Mouse (Mus musculus) MEL (cell line): ENCODE data around the gene Rassf9. TPM values are rescaled to one million over a fixed set of nuclear protein-coding genes. Genes with fewer than 3 reads are reported as not detected.

Source experiments
- DNase-seq: peaks from one replicate; pipeline ENCODE4 v3.0.0; 2011; ENCODE audit warnings: low read depth, low spot score
- H3K27ac ChIP-seq: 2 replicates; pipeline ENCODE4 v1.5.1; 2012; ENCODE audit warnings: low read depth, mild to moderate bottlenecking, control low read depth, low read length, moderate library complexity; ENCODE audit not compliant: control insufficient read depth
- H3K27me3 ChIP-seq, 2 experiments: fragments of 150-350 bp in 1 of 2; sonication (generic) in 1 of 2; 2 replicates each; pipeline ENCODE4 v1.6.1; 2012; ENCODE audit warnings: low read length in 2 of 2, mild to moderate bottlenecking in 2 of 2, improper control_type of control experiment in 1 of 2, moderate library complexity in 1 of 2; ENCODE audit not compliant: insufficient read depth in 2 of 2, control insufficient read depth in 1 of 2
- H3K36me3 ChIP-seq, 2 experiments: 2 replicates each; pipeline ENCODE4 v1.6.1; 2012 to 2014; ENCODE audit warnings: low read length in 2 of 2, improper control_type of control experiment in 1 of 2, inconsistent platforms in 1 of 2, mild to moderate bottlenecking in 1 of 2; ENCODE audit not compliant: insufficient read depth in 2 of 2, control insufficient read depth in 1 of 2
- H3K4me1 ChIP-seq, 2 experiments: fragments of 150-350 bp in 1 of 2; sonication (generic) in 1 of 2; 2 replicates each; pipeline ENCODE4 v1.6.1; 2012; ENCODE audit warnings: low read length in 2 of 2, improper control_type of control experiment in 1 of 2, mild to moderate bottlenecking in 1 of 2; ENCODE audit not compliant: insufficient read depth in 2 of 2, control insufficient read depth in 1 of 2
- H3K4me3 ChIP-seq, 2 experiments: fragments of 150-350 bp in 1 of 2; sonication (generic) in 1 of 2; 2 replicates each; pipeline ENCODE4 v1.5.1; 2012; ENCODE audit warnings: low read depth in 2 of 2, low read length in 2 of 2, mild to moderate bottlenecking in 2 of 2, moderate library complexity in 2 of 2, control low read depth in 1 of 2, improper control_type of control experiment in 1 of 2; ENCODE audit not compliant: control insufficient read depth in 1 of 2, insufficient read depth in 1 of 2
- H3K79me2 ChIP-seq: 2 replicates; pipeline ENCODE4 v1.6.1; 2012; ENCODE audit warnings: mild to moderate bottlenecking, low read length, moderate library complexity; ENCODE audit not compliant: control insufficient read depth, poor library complexity, insufficient read depth
- H3K9ac ChIP-seq: 2 replicates; pipeline ENCODE4 v1.6.1; 2012; ENCODE audit warnings: low read depth, mild to moderate bottlenecking, control low read depth, low read length, moderate library complexity; ENCODE audit not compliant: control insufficient read depth, poor library complexity, severe bottlenecking
- H3K9me3 ChIP-seq: fragments of 150-350 bp; sonication (generic); replicated peaks from 2 replicates; pipeline ENCODE4 v1.6.1; 2012; ENCODE audit warnings: mild to moderate bottlenecking, low read length, improper control_type of control experiment, moderate library complexity; ENCODE audit not compliant: insufficient read depth
- BHLHE40 ChIP-seq: IDR thresholded peaks from 2 replicates; pipeline ENCODE4 v1.6.1; 2012; ENCODE audit warnings: low read depth, mild to moderate bottlenecking, inconsistent platforms, low read length, improper control_type of control experiment, borderline replicate concordance
- CHD1 ChIP-seq: IDR thresholded peaks from 2 replicates; pipeline ENCODE4 v1.6.1; 2012; ENCODE audit warnings: low read depth, mild to moderate bottlenecking, inconsistent platforms, low read length, improper control_type of control experiment
- ELF1 ChIP-seq: IDR thresholded peaks from 2 replicates; pipeline ENCODE4 v1.6.1; 2014; ENCODE audit warnings: low read depth, mild to moderate bottlenecking, inconsistent platforms, low read length, improper control_type of control experiment, moderate library complexity
- ETS1 ChIP-seq: IDR thresholded peaks from 2 replicates; pipeline ENCODE4 v1.6.1; 2012; ENCODE audit warnings: low read depth, mild to moderate bottlenecking, inconsistent platforms, low read length, improper control_type of control experiment, moderate library complexity
- GABPA ChIP-seq: IDR thresholded peaks from 2 replicates; pipeline ENCODE4 v1.6.1; 2012; ENCODE audit warnings: low read depth, mild to moderate bottlenecking, inconsistent platforms, low read length, improper control_type of control experiment, moderate library complexity
- GATA1 ChIP-seq: IDR thresholded peaks from 2 replicates; pipeline ENCODE4 v1.6.1; 2011; ENCODE audit warnings: low read depth, low read length, improper control_type of control experiment
- HCFC1 ChIP-seq: IDR thresholded peaks from 2 replicates; pipeline ENCODE4 v1.6.1; 2012; ENCODE audit warnings: low read depth, mild to moderate bottlenecking, inconsistent platforms, low read length, improper control_type of control experiment, moderate library complexity
- KAT2A ChIP-seq: conservative IDR thresholded peaks from 2 replicates; pipeline ENCODE4 v1.6.1; 2012; ENCODE audit warnings: low read depth, low read length, improper control_type of control experiment, inconsistent platforms
- MAX ChIP-seq: IDR thresholded peaks from 2 replicates; pipeline ENCODE4 v1.6.1; 2011; ENCODE audit warnings: low read length, improper control_type of control experiment
- MAZ ChIP-seq: IDR thresholded peaks from 2 replicates; pipeline ENCODE4 v1.6.1; 2012; ENCODE audit warnings: low read depth, mild to moderate bottlenecking, inconsistent platforms, low read length, improper control_type of control experiment
- MEF2A ChIP-seq: IDR thresholded peaks from 2 replicates; pipeline ENCODE4 v1.6.1; 2014; ENCODE audit warnings: low read depth, mild to moderate bottlenecking, inconsistent platforms, low read length, improper control_type of control experiment; ENCODE audit not compliant: poor library complexity, insufficient replicate concordance, severe bottlenecking; ENCODE audit errors: extremely low read depth
- MYB ChIP-seq: IDR thresholded peaks from 2 replicates; pipeline ENCODE4 v1.6.1; 2011; ENCODE audit warnings: mild to moderate bottlenecking, low read depth, low read length, improper control_type of control experiment
- NELFE ChIP-seq: IDR thresholded peaks from 2 replicates; pipeline ENCODE4 v1.6.1; 2011; ENCODE audit warnings: low read depth, low read length, improper control_type of control experiment
- POLR2AphosphoS5 ChIP-seq: IDR thresholded peaks from 2 replicates; pipeline ENCODE4 v1.6.1; 2012; ENCODE audit warnings: low read depth, borderline replicate concordance, mild to moderate bottlenecking, inconsistent platforms, low read length, moderate library complexity, mixed read lengths
- SIN3A ChIP-seq: IDR thresholded peaks from 2 replicates; pipeline ENCODE4 v1.6.1; 2012; ENCODE audit warnings: low read length, improper control_type of control experiment, inconsistent platforms
- SMC3 ChIP-seq: IDR thresholded peaks from 2 replicates; pipeline ENCODE4 v1.6.1; 2011; ENCODE audit warnings: low read depth, low read length, improper control_type of control experiment
- TAL1 ChIP-seq: IDR thresholded peaks from 2 replicates; pipeline ENCODE4 v1.6.1; 2012; ENCODE audit warnings: mild to moderate bottlenecking, inconsistent platforms, low read length, moderate library complexity, mixed read lengths
- TBP ChIP-seq: IDR thresholded peaks from 2 replicates; pipeline ENCODE4 v1.8.0; 2011; ENCODE audit warnings: low read depth, low read length, improper control_type of control experiment
- UBTF ChIP-seq: IDR thresholded peaks from 2 replicates; pipeline ENCODE4 v1.6.1; 2012; ENCODE audit warnings: low read depth, mild to moderate bottlenecking, inconsistent platforms, low read length, improper control_type of control experiment, moderate library complexity, borderline replicate concordance; ENCODE audit not compliant: insufficient read depth
- USF1 ChIP-seq: IDR thresholded peaks from 2 replicates; pipeline ENCODE4 v1.6.1; 2014; ENCODE audit warnings: low read depth, mild to moderate bottlenecking, inconsistent platforms, low read length, improper control_type of control experiment, moderate library complexity
- ZC3H11A ChIP-seq: IDR thresholded peaks from 2 replicates; pipeline ENCODE4 v1.6.1; 2012; ENCODE audit warnings: low read depth, mild to moderate bottlenecking, inconsistent platforms, low read length, improper control_type of control experiment
- ZMIZ1 ChIP-seq: IDR thresholded peaks from 2 replicates; pipeline ENCODE4 v1.6.1; 2012; ENCODE audit warnings: low read depth, mild to moderate bottlenecking, inconsistent platforms, low read length, improper control_type of control experiment, moderate library complexity
- polyA plus RNA-seq, 2 experiments: library from polyadenylated mRNA; stranded (reverse) in 1 of 2; unstranded in 1 of 2; fragments of >175 nt in 1 of 2; fragments of >200 nt in 1 of 2; gene quantifications; 2 replicates each; pipeline versions ENCODE4 v1.2.1 to v1.2.4; 2012; ENCODE audit warnings: low replicate concordance in 2 of 2, low read depth in 1 of 2; ENCODE audit not compliant: insufficient read length in 2 of 2, insufficient read depth in 1 of 2, missing spikeins in 1 of 2
- total RNA-seq: library from RNA; depleted of rRNA; stranded (reverse); fragments of 300-350 nt; gene quantifications from 2 replicates; pipeline ENCODE4 v1.2.3, GENCODE M21; 2012

Gene Rassf9
- total and polyA plus RNA-seq, 3 experiments = not detected

DNA sequence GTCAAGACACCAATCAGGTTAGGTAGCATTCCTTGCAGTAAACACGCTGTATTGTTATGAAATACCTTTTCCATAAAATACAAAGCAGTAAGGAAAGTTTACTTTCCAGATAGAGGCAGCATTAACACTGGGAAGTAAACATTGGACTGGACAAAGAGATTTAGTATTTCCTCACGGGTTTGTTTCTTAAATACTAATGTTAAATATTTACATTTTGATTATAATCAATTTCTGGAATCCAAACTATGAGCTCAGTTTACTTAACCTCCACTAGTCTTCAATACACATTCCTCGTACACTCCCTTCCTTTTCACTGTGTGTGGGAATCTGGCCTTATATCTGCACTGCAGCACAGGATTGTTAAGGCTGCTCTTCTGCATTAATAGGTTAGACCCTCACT lies 15.9 kb downstream of the Rassf9 start:
- Histone ChIP-seq H3K27me3 (no peaks in the 10 kb centered on the region), H3K27ac (no peak overlapping the region), H3K79me2 (no peaks in the 10 kb centered on the region), H3K9ac (no peak overlapping the region), H3K4me1 (no peaks in the 10 kb centered on the region), H3K4me3 (no peak overlapping the region), H3K36me3 (no peaks in the 10 kb centered on the region), H3K9me3 (no peaks in the 10 kb centered on the region)
- TF ChIP-seq ZC3H11A (no peak), CHD1 (no peak), UBTF (no peak), GATA1 (no peak), TAL1 (no peak)
- DNase-seq = no peak

DNA sequence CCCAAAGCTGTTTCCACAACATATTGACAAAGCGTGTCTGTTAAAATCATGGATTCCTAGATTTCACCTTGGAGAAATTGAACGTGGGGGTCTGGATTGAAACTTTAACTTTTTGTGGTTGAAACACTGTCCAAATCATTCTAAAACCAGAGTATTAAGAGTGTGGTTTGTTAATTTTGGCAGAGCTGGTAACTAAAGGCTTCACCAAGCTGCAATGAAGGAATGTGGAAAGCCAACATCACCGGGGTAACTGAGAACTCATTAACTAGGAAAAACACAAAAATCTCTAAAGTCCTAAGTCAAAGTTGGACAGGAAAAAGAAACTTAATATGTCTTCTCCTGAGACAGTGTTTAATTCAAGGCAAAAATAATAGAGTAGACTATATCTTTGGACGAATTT lies 41.9 kb downstream of the Rassf9 start:
- Histone ChIP-seq H3K9me3 (no peaks in the 10 kb centered on the region), H3K27me3 (no peaks in the 10 kb centered on the region), H3K36me3 (no peaks in the 10 kb centered on the region), H3K4me1 (no peaks in the 10 kb centered on the region), H3K27ac (no peak overlapping the region), H3K9ac (no peak overlapping the region), H3K79me2 (no peaks in the 10 kb centered on the region), H3K4me3 (no peak overlapping the region)
- DNase-seq = no peak
- TF ChIP-seq HCFC1 = no peak
- TF ChIP-seq SIN3A = no peak
- TF ChIP-seq MAZ = no peak
- no peak for TF ChIP-seq CHD1
- TF ChIP-seq ELF1 = no peak
- no peak for TF ChIP-seq SMC3
- no peak for TF ChIP-seq ZC3H11A
- no peak for TF ChIP-seq GABPA
- no peak for TF ChIP-seq MAX
- no peak for TF ChIP-seq BHLHE40
- no peak for TF ChIP-seq POLR2AphosphoS5
- TF ChIP-seq USF1 = no peak
- no peak for TF ChIP-seq ETS1
- TF ChIP-seq ZMIZ1 = no peak
- TF ChIP-seq MEF2A = no peak
- no peak for TF ChIP-seq TBP
- no peak for TF ChIP-seq KAT2A
- no peak for TF ChIP-seq NELFE
- TF ChIP-seq MYB = no peak
